Mouse (Mus musculus) heart, adult 2 months (tissue): ENCODE measurements at regions not wholly inside any gene's neighbourhood (a gene's known extent, or its start where the extent isn't known, plus 50 kb on each side); places are given as distances from the start of the nearest gene placed in this dataset.

Experiments
- CTCF ChIP-seq: fragments of 200-600 bp; IDR thresholded peaks from 2 replicates; pipeline ENCODE4 v1.8.1; 2022; ENCODE audit warnings: antibody characterized with exemption, mild to moderate bottlenecking, moderate library complexity
- POLR2A ChIP-seq: fragments of 200-500 bp; IDR thresholded peaks from 2 replicates; pipeline ENCODE4 v1.6.1; 2011; ENCODE audit warnings: mild to moderate bottlenecking, low read depth, low read length, control low read depth; ENCODE audit not compliant: insufficient read depth

GRCm38 (mm10) chr4:89510593-89510992 is 168.6 kb upstream of the Dmrta1 start:
- TF ChIP-seq CTCF (no peak), POLR2A (no peak)
